Mouse (Mus musculus): Measurements from ENCODE around the gene Dtymk. TPM values are rescaled to one million over a fixed set of nuclear protein-coding genes. Genes with fewer than 3 reads are reported as not detected.

Gene Dtymk
- polyA plus RNA-seq, 1 experiment from 2014 or later = 214 TPM

DNA sequence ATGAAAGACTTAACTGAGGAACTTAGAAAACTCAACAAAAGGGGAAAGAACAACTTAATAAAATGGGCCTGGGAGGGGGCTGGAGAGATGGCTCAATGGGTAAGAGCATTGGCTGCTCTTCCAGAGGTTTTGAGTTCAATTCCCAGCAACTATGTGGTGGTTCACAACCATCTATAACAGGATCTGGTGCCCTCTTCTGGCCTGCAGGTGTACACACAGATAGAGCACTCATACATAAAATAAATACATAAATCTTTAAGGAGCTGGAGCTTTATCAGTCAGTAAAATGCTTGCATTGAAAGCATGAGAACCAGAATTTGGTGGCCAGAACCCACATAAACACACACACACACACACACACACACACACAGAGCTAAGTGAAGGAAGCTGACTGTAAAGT is 58.8 kb downstream of the Dtymk start:
- H3K4me2 ChIP-seq (ENCODE audit: low read depth, low read length) = no peak overlapping the region
- H3K9me3 ChIP-seq (ENCODE audit: control insufficient read depth, low read length) = no peaks in the 10 kb centered on the region
- DNase-seq (ENCODE audit: low spot score) = no peak
- no peaks in the 10 kb centered on the region for H3K4me1 ChIP-seq (ENCODE audit: control insufficient read depth, insufficient read depth, low read length)
- no peak for ATAC-seq (ENCODE audit: low read depth)
- no peak overlapping the region for H3K9ac ChIP-seq (ENCODE audit: low read depth, low read length)
- H3K4me3 ChIP-seq (ENCODE audit: low read depth, low read length) = no peak overlapping the region
- H3K36me3 ChIP-seq (ENCODE audit: control insufficient read depth, insufficient read depth, low read length) = 0 out of 2 replicates have a peak, but pooled peaks cover 5% of the 10 kb centered on the region
- no peak overlapping the region for H3K27ac ChIP-seq (replicated peaks; ENCODE audit: low read depth, low read length)
- H3K27me3 ChIP-seq (replicated peaks; ENCODE audit: control insufficient read depth, insufficient read depth, low read length) = no peaks in the 10 kb centered on the region

Other genes starting within 250 kb of the Dtymk start
- gene Stk25, start 143.3 kb downstream of the Dtymk start, polyA plus RNA-seq (2014; fragmentation: Nextera tagmentation; extraction: Ambion mirVana) = 190 and 200 TPM in 2 replicates
- gene Bok, start 116.3 kb downstream of the Dtymk start, polyA plus RNA-seq (2014; fragmentation: Nextera tagmentation; extraction: Ambion mirVana) = 38.7 and 42.8 TPM in 2 replicates
- gene Atg4b, start 50.4 kb downstream of the Dtymk start, polyA plus RNA-seq (2014; fragmentation: Nextera tagmentation; extraction: Ambion mirVana) = 81.7 and 84.8 TPM in 2 replicates
- gene Thap4, start 47.1 kb downstream of the Dtymk start, polyA plus RNA-seq (2014; fragmentation: Nextera tagmentation; extraction: Ambion mirVana) = 44.9 and 45.8 TPM in 2 replicates
- gene Ing5, start 2.0 kb upstream of the Dtymk start, polyA plus RNA-seq (2014; fragmentation: Nextera tagmentation; extraction: Ambion mirVana) = 11.7 and 12.4 TPM in 2 replicates
- gene D2hgdh, start 23.0 kb upstream of the Dtymk start, polyA plus RNA-seq (2014; fragmentation: Nextera tagmentation; extraction: Ambion mirVana) = 10.7 and 14.3 TPM in 2 replicates
- 0.71 TPM in 1 of 2 replicates, not detected in the other for gene Gal3st2, start 59.4 kb upstream of the Dtymk start, polyA plus RNA-seq (2014; fragmentation: Nextera tagmentation; extraction: Ambion mirVana)
- 0.25 TPM in 1 of 2 replicates, not detected in the other for gene Gal3st2b, start 116.4 kb upstream of the Dtymk start, polyA plus RNA-seq (2014; fragmentation: Nextera tagmentation; extraction: Ambion mirVana)
- gene Gal3st2c, start 188.6 kb upstream of the Dtymk start, polyA plus RNA-seq (2014; fragmentation: Nextera tagmentation; extraction: Ambion mirVana) = 0.04 TPM in 1 of 2 replicates, not detected in the other
- not detected in 2 replicates for gene Neu4, start 218.5 kb upstream of the Dtymk start, polyA plus RNA-seq (2014; fragmentation: Nextera tagmentation; extraction: Ambion mirVana)